Mouse (Mus musculus) testis, adult 2 months (tissue): ENCODE measurements at regions not wholly inside any gene's neighbourhood (a gene's known extent, or its start where the extent isn't known, plus 50 kb on each side); places are given as distances from the start of the nearest gene placed in this dataset.

Experiments
- H3K27ac ChIP-seq: fragments of 200-500 bp; 2 replicates; pipeline ENCODE4 v1.5.1; 2012; ENCODE audit warnings: low read depth, low read length; ENCODE audit not compliant: control insufficient read depth, insufficient read depth
- H3K27me3 ChIP-seq: fragments of 200-500 bp; 2 replicates; pipeline ENCODE4 v1.6.1; 2012; ENCODE audit warnings: mild to moderate bottlenecking, low read length, moderate library complexity; ENCODE audit not compliant: control insufficient read depth, insufficient read depth
- H3K36me3 ChIP-seq: fragments of 200-500 bp; 2 replicates; pipeline ENCODE4 v1.6.1; 2012; ENCODE audit warnings: mild to moderate bottlenecking, low read length; ENCODE audit not compliant: control insufficient read depth, insufficient read depth
- H3K4me1 ChIP-seq: fragments of 200-500 bp; 2 replicates; pipeline ENCODE4 v1.6.1; 2012; ENCODE audit warnings: low read length; ENCODE audit not compliant: control insufficient read depth, insufficient read depth
- H3K4me3 ChIP-seq: fragments of 200-500 bp; 2 replicates; pipeline ENCODE4 v1.5.1; 2012; ENCODE audit warnings: low read depth, mild to moderate bottlenecking, low read length, moderate library complexity, mixed read lengths; ENCODE audit not compliant: control insufficient read depth
- CTCF ChIP-seq: fragments of 200-500 bp; IDR thresholded peaks from 2 replicates; pipeline ENCODE4 v1.5.1; 2012; ENCODE audit warnings: low read depth, mild to moderate bottlenecking, inconsistent platforms, low read length, moderate library complexity; ENCODE audit not compliant: control insufficient read depth, insufficient read depth, insufficient replicate concordance
- POLR2A ChIP-seq: fragments of 200-500 bp; IDR thresholded peaks from 2 replicates; pipeline ENCODE4 v1.6.1; 2012; ENCODE audit warnings: low read depth, mild to moderate bottlenecking, inconsistent platforms, low read length, moderate library complexity; ENCODE audit not compliant: control insufficient read depth

DNA sequence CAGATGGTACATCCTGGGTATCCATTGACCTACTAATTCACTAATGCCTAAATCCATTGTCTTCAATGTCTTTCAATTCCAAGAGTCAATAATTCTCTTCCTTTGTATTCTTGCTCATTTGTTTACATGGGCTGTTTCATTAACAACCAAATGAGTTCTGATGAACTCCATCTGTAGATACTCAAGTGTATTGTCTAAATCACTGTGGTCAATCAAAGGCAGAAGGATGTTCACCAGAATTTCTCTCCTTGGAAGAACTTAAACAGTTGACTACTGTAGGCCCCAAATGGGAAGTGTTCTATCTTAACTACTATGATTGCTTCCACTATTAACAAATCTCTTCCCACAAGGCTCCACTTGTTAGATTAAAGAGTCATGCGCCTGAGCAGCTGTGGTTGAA, 236.9 kb upstream of the Marcks start:
- no peak for TF ChIP-seq CTCF
- TF ChIP-seq POLR2A, result no peak
- H3K4me3 ChIP-seq, result no peak overlapping the region
- no peaks in the 10 kb centered on the region for H3K4me1 ChIP-seq

DNA sequence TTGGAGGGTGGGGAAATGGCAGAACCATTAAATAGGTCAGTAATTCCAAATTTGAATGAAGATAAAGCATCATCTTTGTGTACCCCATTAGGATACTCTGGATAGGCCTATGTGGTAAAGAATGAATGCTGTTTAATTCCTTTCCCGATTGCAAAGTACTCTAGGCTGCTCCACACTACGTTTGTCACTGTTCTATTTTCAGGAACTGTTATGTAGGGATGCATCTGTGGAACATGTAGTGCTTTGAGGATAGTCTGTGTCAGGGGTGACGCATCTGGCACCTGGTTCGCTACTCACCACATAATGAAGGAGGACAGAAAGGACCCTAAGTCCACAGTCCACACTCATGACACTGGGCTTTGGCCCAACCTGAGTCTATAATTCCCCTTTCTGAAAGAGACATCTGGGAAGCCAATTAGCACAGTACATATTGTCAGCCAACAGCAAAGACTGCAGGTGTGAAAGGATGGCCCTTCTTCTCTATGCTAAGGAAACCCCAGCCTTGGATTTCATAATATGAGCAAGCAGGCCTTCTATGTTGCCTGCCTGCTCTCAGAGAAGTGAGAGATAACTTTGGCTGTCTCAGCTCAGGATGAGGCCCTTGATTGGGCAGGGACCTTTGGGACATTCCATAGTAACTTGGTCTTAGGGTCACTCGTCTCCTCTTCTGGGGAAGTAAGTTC, 230.4 kb upstream of the Marcks start:
- H3K27ac ChIP-seq, result no peak overlapping the region
- H3K4me1 ChIP-seq, result no peaks in the 10 kb centered on the region
- H3K36me3 ChIP-seq, result no peaks in the 10 kb centered on the region
- H3K27me3 ChIP-seq, result no peaks in the 10 kb centered on the region
- TF ChIP-seq POLR2A (no peak), CTCF (no peak)
- no peak overlapping the region for H3K4me3 ChIP-seq

More for the DNA sequence above, 236.9 kb upstream of the Marcks start:
- Histone ChIP-seq H3K27me3 (no peaks in the 10 kb centered on the region), H3K27ac (no peak overlapping the region), H3K36me3 (no peaks in the 10 kb centered on the region)

GRCm38 (mm10) chr10:37367796-37368195, 229.1 kb upstream of the Marcks start:
- Histone ChIP-seq H3K27me3 (no peaks in the 10 kb centered on the region), H3K4me3 (no peak overlapping the region), H3K27ac (no peak overlapping the region), H3K36me3 (no peaks in the 10 kb centered on the region), H3K4me1 (no peaks in the 10 kb centered on the region)
- TF ChIP-seq POLR2A, result no peak
- TF ChIP-seq CTCF, result no peak

GRCm38 (mm10) chr10:37364506-37364905, 225.8 kb upstream of the Marcks start:
- Histone ChIP-seq H3K27me3 (no peaks in the 10 kb centered on the region), H3K27ac (no peak overlapping the region), H3K4me1 (no peaks in the 10 kb centered on the region), H3K36me3 (no peaks in the 10 kb centered on the region), H3K4me3 (no peak overlapping the region)
- TF ChIP-seq POLR2A (no peak), CTCF (no peak)

DNA sequence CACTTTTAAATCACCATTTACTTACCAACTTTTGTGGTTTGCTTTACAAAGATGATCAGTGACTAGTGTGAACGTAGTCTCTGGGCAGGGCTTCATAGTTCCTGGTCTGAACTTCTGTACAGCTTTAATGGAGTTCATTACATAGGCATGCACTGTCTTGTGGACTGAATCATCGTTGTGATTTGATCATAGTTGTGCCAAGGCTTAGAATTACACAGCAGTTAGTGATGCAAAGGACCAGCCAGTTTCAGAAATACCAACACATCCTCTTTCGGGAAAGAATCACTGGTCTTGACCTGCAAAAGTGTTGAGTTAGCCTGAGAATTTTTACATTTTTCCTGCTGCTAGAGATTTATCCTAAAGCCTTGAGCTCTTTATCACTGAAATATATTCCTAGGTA, 222.3 kb upstream of the Marcks start:
- Histone ChIP-seq H3K27ac (no peak overlapping the region), H3K27me3 (no peaks in the 10 kb centered on the region), H3K36me3 (no peaks in the 10 kb centered on the region), H3K4me1 (no peaks in the 10 kb centered on the region), H3K4me3 (no peak overlapping the region)
- TF ChIP-seq POLR2A (no peak), CTCF (no peak)

GRCm38 (mm10) chr10:37358900-37359299, 220.2 kb upstream of the Marcks start:
- no peaks in the 10 kb centered on the region for H3K36me3 ChIP-seq
- no peak for TF ChIP-seq POLR2A
- no peak for TF ChIP-seq CTCF
- H3K4me1 ChIP-seq, result no peaks in the 10 kb centered on the region
- H3K27me3 ChIP-seq, result no peaks in the 10 kb centered on the region
- H3K27ac ChIP-seq, result no peak overlapping the region
- no peak overlapping the region for H3K4me3 ChIP-seq

DNA sequence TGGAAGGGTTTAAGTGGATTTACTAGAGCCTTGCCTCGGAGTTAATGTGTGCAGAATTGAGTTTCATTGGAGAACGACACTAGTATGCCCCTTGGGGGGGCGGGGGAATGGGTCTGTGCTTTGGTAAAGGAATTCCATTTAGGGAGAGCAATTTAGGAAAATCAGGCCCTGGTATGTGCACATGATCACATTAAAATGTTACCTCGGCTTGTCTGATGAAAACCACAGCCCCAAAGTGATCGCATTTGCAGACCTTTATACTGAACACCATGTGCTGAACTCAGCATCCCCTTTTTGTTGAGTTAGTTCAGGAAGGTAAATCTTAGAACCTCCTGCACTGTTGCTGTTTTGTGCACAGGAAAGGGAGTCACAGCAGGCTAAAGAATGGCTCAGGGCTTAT, 219.6 kb upstream of the Marcks start:
- Histone ChIP-seq H3K4me3 (no peak overlapping the region), H3K27me3 (no peaks in the 10 kb centered on the region), H3K36me3 (no peaks in the 10 kb centered on the region), H3K4me1 (no peaks in the 10 kb centered on the region), H3K27ac (no peak overlapping the region)
- TF ChIP-seq POLR2A, result no peak
- TF ChIP-seq CTCF, result no peak
